Mouse (Mus musculus) cortical plate, adult 2 months (tissue): ENCODE measurements around the gene Mtx2.

Source experiments
- CTCF ChIP-seq: fragments of 200-500 bp; IDR thresholded peaks from 2 replicates; pipeline ENCODE4 v1.5.1; 2011; ENCODE audit warnings: mild to moderate bottlenecking, control low read depth, low read length; ENCODE audit not compliant: insufficient read depth; ENCODE audit errors: extremely low read depth
- POLR2A ChIP-seq: fragments of 200-500 bp; IDR thresholded peaks from 2 replicates; pipeline ENCODE4 v1.6.1; 2011; ENCODE audit warnings: mild to moderate bottlenecking, low read length, control low read depth; ENCODE audit not compliant: insufficient read depth; ENCODE audit errors: extremely low read depth

- TF ChIP-seq CTCF: no peak
- no peak for TF ChIP-seq POLR2A
These were observed 82.0 kb downstream of the Mtx2 start for GRCm38 (mm10) chr2:74907368-74908291.
